Mouse (Mus musculus) kidney, postnatal 0 days (tissue): Measurements from ENCODE around the gene Lrrfip1. TPM values are rescaled to one million over a fixed set of nuclear protein-coding genes. Genes with fewer than 3 reads are reported as not detected.

Experiments
- ATAC-seq: fragments of 200-750 bp; cut with Nextera tagmentation; replicated peaks from 2 replicates; pipeline ENCODE4 v1.8.0; 2017; ENCODE audit warnings: low read depth, moderate number of reproducible peaks, moderate TSS enrichment, moderate library complexity; ENCODE audit not compliant: low FRiP score
- DNase-seq: peaks from one replicate; pipeline ENCODE4 v3.0.0-alpha.2; 2016; ENCODE audit warnings: low spot score
- H3K27ac ChIP-seq: fragments of 300-500 bp; sonication (generic); 2 replicates; pipeline ENCODE4 v1.5.1; 2014; ENCODE audit warnings: mild to moderate bottlenecking
- H3K27me3 ChIP-seq: fragments of 300-500 bp; sonication (generic); 2 replicates; pipeline ENCODE4 v1.6.1; 2014; ENCODE audit warnings: low read length, mixed read lengths; ENCODE audit not compliant: insufficient read depth
- H3K36me3 ChIP-seq: fragments of 300-500 bp; sonication (generic); 2 replicates; pipeline ENCODE4 v1.6.1; 2014; ENCODE audit warnings: low read length, mixed read lengths; ENCODE audit not compliant: insufficient read depth
- H3K4me1 ChIP-seq: fragments of 300-500 bp; sonication (generic); replicated peaks from 2 replicates; pipeline ENCODE4 v1.6.1; 2014; ENCODE audit warnings: antibody characterized with exemption, low read length, mixed read lengths; ENCODE audit not compliant: insufficient read depth
- H3K4me2 ChIP-seq: fragments of 300-500 bp; sonication (generic); 2 replicates; pipeline ENCODE4 v1.6.1; 2014; ENCODE audit warnings: mild to moderate bottlenecking, low read length, moderate library complexity, mixed read lengths
- H3K4me3 ChIP-seq: fragments of 300-500 bp; sonication (generic); replicated peaks from 2 replicates; pipeline ENCODE4 v1.5.1; 2014; ENCODE audit warnings: low read depth, low read length
- H3K9ac ChIP-seq: fragments of 300-500 bp; sonication (generic); 2 replicates; pipeline ENCODE4 v1.6.1; 2014; ENCODE audit warnings: low read depth, low read length
- H3K9me3 ChIP-seq: fragments of 300-500 bp; sonication (generic); replicated peaks from 2 replicates; pipeline ENCODE4 v1.6.1; 2016; ENCODE audit warnings: low read length, inconsistent platforms, mixed read lengths
- CTCF ChIP-seq: IDR thresholded peaks from 2 replicates; pipeline ENCODE4 v1.5.1; 2016; ENCODE audit warnings: antibody characterized with exemption, low read depth, mild to moderate bottlenecking, moderate library complexity
- WGBS: fragments of 180-500 bp; shearing (Covaris S2); extraction: QIAGEN DNeasy Blood & Tissue Kit; methylation state at CpG from one replicate; pipeline ENCODE4 v1.1.7; 2014; 5-methylcytosine and 5-hydroxymethylcytosine counted together
- polyA plus RNA-seq: library from polyadenylated mRNA; unstranded; fragments of >200 nt; fragmentation: Nextera tagmentation; extraction: Ambion mirVana; gene quantifications from 2 replicates; pipeline ENCODE4 v1.2.1, GENCODE M21; 2015

Gene Lrrfip1
- polyA plus RNA-seq, 1 experiment from 2014 or later = 46.3 TPM

DNA sequence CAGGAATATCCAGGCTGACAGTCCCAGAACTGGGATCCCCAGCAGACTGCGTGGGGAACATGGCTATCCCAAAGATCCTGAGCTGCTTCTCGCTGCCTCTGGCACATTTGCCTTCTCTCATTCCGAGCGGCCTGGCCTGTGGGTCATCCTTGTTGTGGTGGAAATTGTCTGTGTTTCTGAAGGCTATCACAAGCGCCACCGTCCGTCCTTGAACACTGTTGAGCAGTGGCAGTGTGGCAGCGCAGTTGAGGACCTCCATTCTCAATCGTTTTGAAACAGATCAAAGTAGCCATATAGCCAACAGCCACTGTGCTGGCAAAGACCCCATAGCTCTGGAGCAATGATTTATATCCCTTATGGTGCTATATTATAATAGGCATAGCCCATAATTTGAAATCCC lies 10.2 kb downstream of the Lrrfip1 start:
- Histone ChIP-seq H3K4me1 (peaks cover 18% of the 10 kb centered on the region; the same call in 1 of the 2 replicates), H3K36me3 (no peaks in the 10 kb centered on the region), H3K9ac (no peak overlapping the region), H3K9me3 (no peaks in the 10 kb centered on the region), H3K27ac (no peak overlapping the region), H3K27me3 (no peaks in the 10 kb centered on the region), H3K4me2 (no peak overlapping the region), H3K4me3 (no peak overlapping the region)
- no peak for DNase-seq
- WGBS = 91% methylated on average over 9 of the region's 9 CpGs
- ATAC-seq = no peak
- TF ChIP-seq CTCF = no peak

GRCm38 (mm10) chr1:91009266-91009665 lies 10.7 kb downstream of the Lrrfip1 start:
- no peak for ATAC-seq
- DNase-seq = no peak

GRCm38 (mm10) chr1:91010216-91010615 lies 11.7 kb downstream of the Lrrfip1 start:
- no peak for TF ChIP-seq CTCF
- Histone ChIP-seq H3K27ac (no peak overlapping the region), H3K4me2 (no peak overlapping the region), H3K4me3 (no peak overlapping the region), H3K9ac (no peak overlapping the region), H3K27me3 (no peaks in the 10 kb centered on the region), H3K4me1 (peaks cover 18% of the 10 kb centered on the region; the same call in 1 of the 2 replicates), H3K36me3 (no peaks in the 10 kb centered on the region), H3K9me3 (no peaks in the 10 kb centered on the region)
- ATAC-seq (no peak), DNase-seq (no peak)
- 81% methylated on average over 7 of the region's 7 CpGs for WGBS

More at GRCm38 (mm10) chr1:91009266-91009665, 10.7 kb downstream of the Lrrfip1 start:
- no peak overlapping the region for H3K4me3 ChIP-seq
- WGBS = 84% methylated on average over 6 of the region's 6 CpGs
- no peak overlapping the region for H3K9ac ChIP-seq
- no peak for TF ChIP-seq CTCF
- peaks cover 18% of the 10 kb centered on the region; the same call in 1 of the 2 replicates for H3K4me1 ChIP-seq
- H3K36me3 ChIP-seq = no peaks in the 10 kb centered on the region
- H3K9me3 ChIP-seq = no peaks in the 10 kb centered on the region
- H3K4me2 ChIP-seq = no peak overlapping the region
- H3K27ac ChIP-seq = no peak overlapping the region
- H3K27me3 ChIP-seq = no peaks in the 10 kb centered on the region

- DNase-seq = no peak
These were observed 12.2 kb downstream of the Lrrfip1 start for GRCm38 (mm10) chr1:91010716-91011115.

DNA sequence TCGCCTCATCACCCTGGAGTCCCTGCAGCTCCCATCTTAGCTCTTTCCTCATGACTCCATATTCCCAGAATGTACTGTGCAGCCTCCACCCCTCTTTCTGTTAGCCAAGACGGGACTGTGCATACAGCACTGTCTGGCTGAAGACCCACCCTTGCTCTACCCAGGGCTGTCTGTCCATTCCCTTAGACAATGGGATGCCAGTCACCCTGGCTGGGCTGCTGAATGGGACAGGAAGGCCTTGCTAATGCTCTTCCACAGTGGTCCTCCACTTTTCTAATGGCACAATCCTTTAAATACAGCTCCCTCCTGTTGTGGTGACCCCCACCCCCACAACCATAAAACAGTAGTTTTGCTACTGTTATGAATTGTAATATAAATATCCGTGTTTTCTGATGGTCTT lies 12.8 kb downstream of the Lrrfip1 start:
- DNase-seq = no peak
- no peak overlapping the region for H3K4me3 ChIP-seq
- H3K9me3 ChIP-seq = no peaks in the 10 kb centered on the region
- no peak for TF ChIP-seq CTCF
- H3K9ac ChIP-seq = no peak overlapping the region
- no peak overlapping the region for H3K4me2 ChIP-seq
- WGBS = 72% methylated on average over 3 of the region's 3 CpGs
- no peaks in the 10 kb centered on the region for H3K36me3 ChIP-seq
- ATAC-seq = no peak
- no peak overlapping the region for H3K27ac ChIP-seq
- no peaks in the 10 kb centered on the region for H3K27me3 ChIP-seq
- peaks cover 18% of the 10 kb centered on the region; the same call in 1 of the 2 replicates for H3K4me1 ChIP-seq

More at GRCm38 (mm10) chr1:91010716-91011115, 12.2 kb downstream of the Lrrfip1 start:
- Histone ChIP-seq H3K9me3 (no peaks in the 10 kb centered on the region), H3K27me3 (no peaks in the 10 kb centered on the region), H3K4me2 (no peak overlapping the region), H3K36me3 (no peaks in the 10 kb centered on the region), H3K4me1 (peaks cover 18% of the 10 kb centered on the region; the same call in 1 of the 2 replicates), H3K27ac (no peak overlapping the region), H3K4me3 (no peak overlapping the region), H3K9ac (no peak overlapping the region)
- ATAC-seq = no peak
- 68% methylated on average over 2 of the region's 2 CpGs for WGBS
- no peak for TF ChIP-seq CTCF

DNA sequence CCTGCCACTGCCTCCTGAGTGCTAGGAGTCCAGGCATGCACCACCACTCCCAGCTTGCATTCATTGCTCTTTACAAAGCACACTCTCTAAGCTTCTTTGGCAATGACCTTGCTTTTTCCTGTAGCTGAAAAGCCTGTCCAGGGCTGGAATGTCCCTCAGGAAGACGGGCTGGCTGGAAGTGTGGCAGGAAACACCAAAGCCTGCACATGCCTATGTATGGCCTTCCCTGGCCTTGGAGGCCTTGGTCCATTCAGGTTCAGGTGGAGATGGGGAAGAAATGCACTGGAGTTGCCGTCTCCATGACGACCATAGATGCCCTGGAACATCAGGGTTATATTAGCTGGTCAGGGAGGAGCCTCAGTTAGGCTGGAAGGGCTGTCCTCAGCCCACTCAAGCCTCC lies 15.3 kb downstream of the Lrrfip1 start:
- DNase-seq (no peak), ATAC-seq (no peak)

GRCm38 (mm10) chr1:91015571-91015970 lies 17.0 kb downstream of the Lrrfip1 start:
- ATAC-seq (no peak), DNase-seq (no peak)
- 58% methylated on average over 7 of the region's 7 CpGs for WGBS
- Histone ChIP-seq H3K9ac (no peak overlapping the region), H3K27ac (no peak overlapping the region), H3K4me2 (no peak overlapping the region), H3K27me3 (no peaks in the 10 kb centered on the region), H3K9me3 (no peaks in the 10 kb centered on the region), H3K36me3 (no peaks in the 10 kb centered on the region), H3K4me1 (peaks cover 27% of the 10 kb centered on the region; the same call in 1 of the 2 replicates), H3K4me3 (no peak overlapping the region)
- TF ChIP-seq CTCF = no peak

More for the DNA sequence above, 15.3 kb downstream of the Lrrfip1 start:
- Histone ChIP-seq H3K27ac (no peak overlapping the region), H3K4me2 (no peak overlapping the region), H3K36me3 (no peaks in the 10 kb centered on the region), H3K9ac (no peak overlapping the region), H3K4me1 (peaks cover 27% of the 10 kb centered on the region; the same call in 1 of the 2 replicates), H3K4me3 (no peak overlapping the region), H3K9me3 (no peaks in the 10 kb centered on the region), H3K27me3 (no peaks in the 10 kb centered on the region)
- 72% methylated on average over 3 of the region's 3 CpGs for WGBS
- TF ChIP-seq CTCF = no peak
